Mouse (Mus musculus): ENCODE measurements around the gene Fance. TPM values are rescaled to one million over a fixed set of nuclear protein-coding genes. Genes with fewer than 3 reads are reported as not detected.
"Not testable (repeated sequence)": the region's sequence is repeated elsewhere in the genome, so short reads cannot be mapped to it uniquely, and the experiment has no call there.

The Fance gene
- total RNA-seq, 2 experiments from 2014 or later: 23.5 to 23.7 TPM

GRCm38 (mm10) chr17:28326951-28327350, 13.6 kb downstream of the Fance start:
- DNase-seq: no peak

- DNase-seq: peak; percentile 60 to 67
Measured at GRCm38 (mm10) chr17:28327673-28328325, 14.5 kb downstream of the Fance start.

GRCm38 (mm10) chr17:28328366-28328928, 15.1 kb downstream of the Fance start, which contains the start of gene Rpl10a:
Gene Rpl10a (plus strand): TSS chr17:28328471.
- DNase-seq: peak; percentile 97 to 98

GRCm38 (mm10) chr17:28328946-28329345, 15.6 kb downstream of the Fance start:
- peak; percentile 32 to 46 for DNase-seq

DNA sequence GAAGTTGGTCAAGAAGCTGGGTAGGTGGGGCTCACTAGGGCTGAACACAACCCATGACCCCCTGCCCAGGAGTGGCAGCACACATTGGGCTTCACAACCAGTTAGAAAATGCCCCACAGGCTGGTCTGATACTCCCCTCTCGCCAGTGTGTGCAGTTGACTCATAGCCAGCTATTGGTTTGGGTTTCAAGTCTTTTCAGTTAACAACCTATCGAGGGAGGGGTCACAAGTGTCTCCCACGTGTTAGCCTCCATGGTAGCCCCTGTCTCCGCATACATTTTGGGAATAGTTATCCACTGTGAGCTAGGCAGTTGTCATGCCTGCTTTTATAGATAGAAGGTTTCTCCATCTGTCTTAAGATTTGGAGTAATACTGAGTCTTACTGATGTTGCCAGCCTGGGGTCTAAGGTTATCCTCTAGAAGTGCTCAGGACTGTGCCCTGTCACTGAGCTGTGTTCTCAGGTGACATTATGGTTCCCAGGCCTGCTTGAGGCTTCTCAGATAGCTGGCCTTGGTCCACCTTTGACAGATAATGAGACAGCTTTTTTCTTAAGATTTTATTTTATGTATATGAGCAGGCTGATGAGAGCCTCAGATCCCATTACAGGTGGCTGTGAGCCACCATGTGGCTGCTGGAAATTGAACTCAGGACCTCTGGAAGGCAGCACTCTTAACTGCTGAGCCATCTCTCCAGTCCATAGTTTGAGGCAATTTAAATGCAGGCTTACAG, 16.3 kb downstream of the Fance start:
- no peak for DNase-seq

GRCm38 (mm10) chr17:28330232-28330546, 16.9 kb downstream of the Fance start:
- no peak for DNase-seq

GRCm38 (mm10) chr17:28330590-28330989, 17.3 kb downstream of the Fance start:
- DNase-seq: not testable (repeated sequence)

- no peak for DNase-seq
Measured at GRCm38 (mm10) chr17:28331241-28332112, 18.2 kb downstream of the Fance start.

DNA sequence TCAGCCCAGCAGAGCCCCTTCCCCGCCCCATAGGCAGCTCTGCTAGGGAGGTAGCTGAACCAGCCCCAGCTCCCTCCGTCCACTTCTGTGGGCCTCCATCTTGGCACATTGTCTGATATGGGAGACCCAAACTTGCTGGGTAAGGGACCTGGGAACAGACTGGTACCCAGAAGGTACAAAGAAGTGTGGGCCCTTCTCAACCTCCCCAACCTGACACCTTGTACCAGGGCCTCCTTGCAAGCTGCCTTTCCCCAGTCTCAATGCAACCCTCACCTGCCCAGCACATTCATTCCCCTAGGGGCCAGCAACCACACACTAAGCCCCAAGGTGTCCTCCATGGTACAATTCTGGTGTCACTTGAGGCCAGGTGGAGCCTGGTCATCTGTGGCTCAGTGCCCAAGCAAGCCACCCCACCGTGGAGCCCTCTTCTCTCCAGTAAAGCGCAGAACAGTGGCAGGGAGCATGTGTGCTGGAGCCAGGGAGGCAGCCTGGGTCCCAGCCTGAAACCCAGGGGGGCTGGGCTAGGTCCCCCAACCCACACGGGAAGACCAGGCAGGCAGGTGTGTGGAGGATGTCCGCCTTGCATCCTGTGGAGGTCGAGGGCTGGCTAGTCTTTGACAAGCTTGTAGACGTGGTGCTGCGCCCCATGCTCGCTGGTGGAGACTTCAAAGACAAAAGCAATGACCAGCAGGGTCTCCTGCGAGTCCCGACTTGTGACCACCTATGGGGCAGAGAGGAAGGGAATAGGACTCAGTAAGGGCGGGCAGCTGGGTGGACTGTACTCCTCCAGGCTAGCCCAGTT, 19.0 kb downstream of the Fance start:
- no peak for DNase-seq

DNA sequence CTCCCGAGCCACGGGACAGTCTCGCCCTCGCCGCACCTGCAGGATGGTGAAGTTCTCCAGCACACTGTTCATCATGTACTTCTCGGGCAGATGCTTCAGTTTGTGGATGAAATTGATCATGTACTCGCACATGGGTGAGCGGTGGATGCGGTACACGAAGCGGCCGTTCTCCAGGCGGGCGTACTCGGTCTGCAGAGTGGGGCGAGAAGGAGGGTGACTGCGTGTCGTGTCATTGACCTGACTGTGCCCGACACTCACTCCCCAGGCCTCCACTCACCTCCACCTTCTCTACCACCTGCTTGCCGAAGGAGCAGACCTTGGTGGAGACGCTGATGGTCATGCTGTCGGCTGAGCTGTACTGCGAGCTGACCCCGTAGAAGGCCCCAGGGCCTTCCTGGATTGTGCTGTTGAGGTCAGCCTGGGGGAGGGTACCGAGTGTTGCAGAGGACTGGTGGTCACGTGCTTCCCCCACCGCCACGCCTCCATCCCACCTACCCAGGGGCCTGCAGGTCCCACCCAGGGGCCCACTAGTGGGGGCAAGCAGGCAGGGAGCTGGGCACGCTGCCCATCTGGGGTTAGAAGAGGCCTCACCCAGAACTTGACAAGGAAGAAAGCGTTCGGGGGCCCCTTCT, 19.7 kb downstream of the Fance start:
- no peak for DNase-seq

- DNase-seq: no peak
Measured at GRCm38 (mm10) chr17:28335267-28335666, 21.9 kb downstream of the Fance start.

DNA sequence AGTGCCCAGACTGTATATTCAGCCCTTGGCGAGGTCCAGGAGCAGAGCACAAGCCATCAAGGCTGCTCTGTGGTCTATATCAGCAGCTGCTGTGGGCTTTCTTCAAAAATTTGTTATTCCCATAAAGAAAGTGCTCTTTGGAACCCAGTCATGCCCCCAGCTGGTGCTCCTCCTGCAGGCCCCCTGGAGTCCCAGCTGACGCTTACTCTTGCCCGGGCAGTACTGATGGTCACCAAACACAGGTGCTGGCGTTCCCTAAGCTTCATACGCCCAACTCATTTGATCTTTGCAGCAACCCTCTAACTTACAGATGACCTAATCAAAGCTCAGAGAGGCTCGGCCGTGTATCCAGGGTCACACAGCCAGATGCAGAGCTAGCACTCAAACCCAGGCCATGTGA, 24.2 kb downstream of the Fance start:
- DNase-seq: no peak

DNA sequence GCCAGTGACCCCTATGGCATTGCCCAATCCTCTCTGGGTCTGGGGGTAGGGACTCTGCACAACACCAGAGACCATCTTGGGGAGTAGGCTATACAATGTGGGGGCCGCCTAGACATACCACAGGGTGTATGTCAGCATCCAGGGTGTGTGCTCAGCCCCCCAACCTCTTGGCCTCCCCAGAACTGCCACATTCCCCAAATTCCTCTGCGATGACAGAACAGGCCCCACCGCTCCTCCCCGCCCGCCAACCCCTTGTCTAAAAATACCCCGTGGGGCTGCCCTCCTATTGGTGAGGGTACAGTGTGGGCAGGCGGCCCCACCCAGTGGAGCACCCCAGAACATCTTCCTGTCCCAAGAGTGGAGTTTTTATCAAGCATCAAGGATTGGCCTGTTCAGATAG, 27.3 kb downstream of the Fance start:
- no peak for DNase-seq

DNA sequence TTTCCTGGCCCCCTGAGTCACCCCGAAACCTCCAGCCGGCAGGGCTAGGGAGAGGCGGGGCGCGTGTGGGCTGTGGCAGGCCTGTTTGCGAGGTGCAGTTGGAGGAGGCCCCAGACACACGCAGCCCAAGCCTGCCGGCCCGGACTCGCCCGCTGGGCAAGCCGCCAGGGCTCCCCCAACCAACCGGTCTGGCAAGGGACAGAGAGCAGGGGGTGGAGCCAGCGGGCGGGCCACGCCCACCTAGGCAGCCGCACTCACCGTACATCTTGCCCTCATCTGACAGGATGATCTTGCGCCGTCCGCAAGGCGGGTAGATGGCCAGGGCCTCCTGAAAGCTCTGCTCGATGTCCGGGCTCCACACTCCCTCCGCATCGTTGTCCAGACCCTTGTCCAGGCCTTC, 27.8 kb downstream of the Fance start:
- peak; percentile 78 to 87 for DNase-seq

DNA sequence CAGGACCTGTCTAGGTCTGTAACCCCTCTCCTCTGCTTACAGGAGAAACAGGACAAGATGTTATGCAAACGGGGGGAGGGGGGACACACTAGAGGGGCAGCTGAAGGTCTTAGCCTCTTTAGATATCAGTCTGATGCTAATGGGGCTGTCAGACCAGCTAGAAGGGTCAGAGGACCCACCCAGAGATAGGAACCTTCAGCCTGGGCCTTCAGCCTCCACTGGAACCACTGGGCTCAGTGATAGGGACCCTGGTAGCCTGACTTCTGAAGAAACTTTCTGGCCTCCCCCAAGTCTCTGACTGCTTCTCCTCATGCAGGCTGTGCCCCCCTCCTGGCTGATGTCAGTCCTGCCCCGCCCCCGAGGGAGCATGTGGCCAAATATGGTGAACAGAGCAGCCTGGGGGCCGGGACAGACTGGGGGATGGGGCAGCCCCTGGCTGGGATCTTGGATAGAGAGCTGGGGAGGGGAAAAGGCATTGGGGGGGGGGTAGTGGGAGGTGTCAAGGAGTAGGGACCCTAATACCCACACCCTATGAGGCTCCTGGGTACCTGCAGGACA, 30.8 kb downstream of the Fance start:
- DNase-seq: no peak

DNA sequence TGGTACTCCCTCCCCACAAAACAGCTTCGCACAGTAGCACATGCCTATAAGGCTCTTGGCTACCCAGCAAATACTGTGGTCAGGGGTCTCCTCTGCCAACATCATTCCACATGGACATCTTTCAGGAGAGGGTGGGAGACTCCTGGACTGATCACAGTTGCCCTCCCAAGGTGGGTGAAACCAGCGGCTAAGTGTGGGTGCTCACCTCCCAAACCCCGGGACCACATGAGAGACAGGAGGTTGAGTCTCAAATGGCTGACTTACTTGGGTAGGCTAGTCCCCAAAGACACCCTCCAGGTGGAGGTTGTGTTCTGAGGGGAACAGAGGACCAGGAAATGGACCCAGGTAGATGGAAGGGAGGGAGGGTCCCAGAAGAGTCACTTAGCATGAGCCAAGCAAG, 31.4 kb downstream of the Fance start:
- DNase-seq: no peak

DNA sequence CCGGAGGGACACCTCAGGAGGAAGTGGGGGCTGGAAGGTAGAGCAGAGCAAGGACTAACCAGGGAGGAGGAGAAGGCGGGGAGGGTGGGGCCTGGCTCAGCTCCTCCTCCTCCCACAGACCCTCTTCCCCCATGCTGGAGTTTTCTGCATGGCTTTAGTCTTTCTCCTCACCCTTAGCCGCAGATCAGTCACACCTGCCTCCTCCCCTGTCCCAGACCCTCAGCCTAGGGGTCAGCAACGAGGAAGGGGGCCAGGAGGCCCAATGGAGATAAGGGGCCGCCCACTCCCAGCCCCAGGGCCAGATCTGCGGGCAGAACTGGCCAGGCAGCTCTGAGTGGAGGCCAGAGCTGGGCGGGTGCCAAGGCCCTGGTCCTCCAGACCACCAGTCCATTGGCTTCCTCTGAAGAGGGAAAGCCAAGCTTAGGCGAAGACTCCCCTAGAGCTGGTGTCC, 32.0 kb downstream of the Fance start:
- no peak for DNase-seq

DNA sequence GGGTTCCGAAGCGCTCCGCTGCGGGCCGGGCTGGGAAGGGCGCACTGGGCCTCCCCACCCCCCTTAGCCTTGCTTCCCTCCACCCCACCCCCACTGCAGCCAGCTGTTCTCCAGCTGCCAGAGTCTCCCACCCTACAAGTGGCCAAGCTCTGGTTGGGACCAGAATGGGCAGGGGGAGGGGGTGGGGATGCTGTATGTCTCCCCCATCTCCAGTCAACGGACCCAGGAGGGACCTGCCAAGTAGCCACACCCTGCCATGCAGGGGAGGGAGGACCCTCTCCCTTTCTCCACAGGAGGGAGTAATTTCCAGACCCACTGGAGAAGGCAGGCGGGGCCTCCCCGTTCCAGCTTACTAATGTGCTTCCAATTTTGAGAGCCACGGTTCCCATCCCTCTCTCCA, 32.6 kb downstream of the Fance start:
- DNase-seq: no peak

DNA sequence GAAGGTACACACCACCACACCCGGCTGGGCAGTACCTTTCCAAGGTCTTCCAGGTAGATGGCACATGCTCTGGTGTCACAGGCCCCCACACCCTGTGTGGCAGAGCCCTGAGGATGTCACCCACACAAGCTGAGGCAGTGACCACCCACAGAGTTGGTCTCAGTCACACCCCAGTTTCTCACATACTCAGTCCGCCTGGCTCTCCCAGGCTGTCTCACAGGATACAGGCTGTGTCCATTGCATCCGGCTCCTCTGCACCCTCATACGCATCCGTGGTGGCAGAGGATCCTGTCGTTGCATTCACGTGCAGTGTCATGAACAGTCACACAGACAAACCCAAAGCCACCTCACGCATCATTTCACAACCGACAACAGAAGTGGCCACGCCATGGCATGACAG, 34.0 kb downstream of the Fance start:
- no peak for DNase-seq

DNA sequence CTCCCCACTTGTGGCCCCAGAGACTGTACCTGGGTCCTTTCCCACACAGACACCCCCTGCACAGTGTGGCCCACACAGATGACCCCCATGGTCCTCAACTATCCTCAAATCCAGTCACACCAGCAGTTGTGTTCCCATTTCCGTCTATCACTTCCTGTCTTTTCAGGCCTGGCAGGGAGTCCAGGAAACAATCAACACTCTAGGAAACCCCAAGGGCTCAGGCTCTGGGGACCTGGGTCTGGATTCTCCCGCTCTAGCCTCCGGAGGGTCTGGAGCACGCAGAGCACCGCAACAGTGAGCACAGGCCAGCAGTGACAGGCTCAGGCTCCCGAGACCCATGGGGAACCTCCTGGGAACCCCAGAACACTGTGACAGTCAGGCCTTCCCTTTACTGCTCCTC, 34.9 kb downstream of the Fance start:
- DNase-seq: no peak

Data from adrenal gland, postnatal 36 days (tissue).